Mouse (Mus musculus) thymus, adult 2 months (tissue): ENCODE measurements around the gene Fbn1.

ENCODE experiments used
- CTCF ChIP-seq: fragments of 200-500 bp; IDR thresholded peaks from 2 replicates; pipeline ENCODE4 v1.5.1; 2012; ENCODE audit warnings: mild to moderate bottlenecking, control low read depth, low read length, moderate library complexity, borderline replicate concordance; ENCODE audit not compliant: control insufficient read depth, poor library complexity, insufficient read depth; ENCODE audit errors: extremely low read depth
- POLR2A ChIP-seq: fragments of 200-500 bp; IDR thresholded peaks from 2 replicates; pipeline ENCODE4 v1.6.1; 2012; ENCODE audit warnings: mild to moderate bottlenecking, low read length, control low read depth, moderate library complexity; ENCODE audit not compliant: control insufficient read depth, poor library complexity, insufficient read depth; ENCODE audit errors: extremely low read depth

DNA sequence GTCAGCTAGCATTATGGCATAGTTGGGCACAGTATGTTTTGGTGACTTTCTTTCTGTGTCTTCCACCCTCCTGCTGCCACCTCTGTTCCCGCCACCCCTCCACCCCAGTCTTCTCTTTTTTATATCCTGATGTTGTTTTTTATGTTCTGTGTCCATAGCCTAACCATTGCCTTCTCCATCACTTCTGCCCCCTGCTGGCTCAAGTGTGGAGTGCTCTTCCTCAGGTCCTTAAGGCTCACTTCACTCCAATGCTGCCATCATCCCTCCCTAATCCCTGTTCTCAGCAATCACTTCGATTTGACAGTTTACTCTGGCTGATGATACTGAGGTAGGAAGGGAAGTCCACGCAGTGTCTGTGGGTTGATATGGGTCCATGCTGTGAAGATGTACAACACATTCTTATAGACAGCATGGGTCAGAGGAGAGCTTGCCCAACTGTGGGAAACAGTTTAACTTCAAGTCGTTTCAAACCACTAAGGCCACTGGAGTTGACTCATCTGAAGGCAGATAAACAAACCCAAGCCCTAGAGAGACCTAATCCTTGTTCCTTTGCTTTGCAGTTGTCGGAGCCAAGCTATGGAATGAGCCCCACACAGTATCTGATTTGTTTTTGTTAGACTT lies 203.9 kb downstream of the Fbn1 start:
- TF ChIP-seq POLR2A (no peak), CTCF (no peak)
